Mouse (Mus musculus) kidney, adult 11 months (tissue): ENCODE data around the gene Hopx.
"Not testable (repeated sequence)": the region's sequence is repeated elsewhere in the genome, so short reads cannot be mapped to it uniquely, and the experiment has no call there.

Source experiments
- DNase-seq: peaks from one replicate; pipeline ENCODE4 v3.0.0; 2022

Hopx gene

GRCm38 (mm10) chr5:77099317-77099996 lies 15.5 kb downstream of the Hopx start:
- peak; percentile 31 for DNase-seq

DNA sequence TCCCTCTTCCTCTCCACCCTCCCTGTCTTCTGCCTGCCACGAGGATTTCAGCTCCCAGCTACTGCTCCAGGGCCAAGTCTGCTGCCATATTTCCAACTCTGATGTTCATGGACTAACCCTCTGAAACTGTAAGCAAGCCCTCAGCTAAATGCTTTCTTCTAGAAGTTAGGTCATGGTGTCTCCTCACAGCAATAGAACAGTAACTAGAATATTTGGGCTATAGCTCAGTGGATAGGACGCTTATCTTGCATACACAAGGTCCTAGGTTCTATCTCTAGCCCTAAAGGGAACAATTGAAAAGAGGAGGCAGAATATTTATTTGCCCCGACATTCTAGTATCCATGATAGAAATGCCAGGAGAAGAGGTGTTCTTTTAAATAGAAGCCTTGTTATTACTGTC lies 16.0 kb downstream of the Hopx start:
- DNase-seq, result no peak

GRCm38 (mm10) chr5:77097686-77098085 lies 17.2 kb downstream of the Hopx start:
- DNase-seq, result peak; percentile 39

DNA sequence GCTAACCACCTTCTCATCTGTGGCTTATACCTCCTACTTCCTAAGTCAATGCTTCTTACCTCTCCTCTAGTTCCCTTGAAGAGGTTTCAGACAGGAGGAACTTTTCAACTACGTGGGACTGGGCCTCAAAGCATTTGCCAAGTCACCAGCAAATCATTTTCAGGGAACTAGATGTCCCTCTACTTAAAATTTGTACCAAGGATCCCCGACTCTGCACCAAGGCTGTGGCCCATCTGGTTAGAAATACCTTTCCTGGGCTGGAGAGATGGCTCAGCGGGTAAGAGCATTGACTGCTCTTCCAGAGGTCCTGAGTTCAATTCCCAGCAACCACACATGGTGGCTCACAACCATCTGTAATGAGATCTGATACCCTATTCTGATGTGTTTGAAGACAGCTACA lies 18.7 kb downstream of the Hopx start:
- DNase-seq, result not testable (repeated sequence)

DNA sequence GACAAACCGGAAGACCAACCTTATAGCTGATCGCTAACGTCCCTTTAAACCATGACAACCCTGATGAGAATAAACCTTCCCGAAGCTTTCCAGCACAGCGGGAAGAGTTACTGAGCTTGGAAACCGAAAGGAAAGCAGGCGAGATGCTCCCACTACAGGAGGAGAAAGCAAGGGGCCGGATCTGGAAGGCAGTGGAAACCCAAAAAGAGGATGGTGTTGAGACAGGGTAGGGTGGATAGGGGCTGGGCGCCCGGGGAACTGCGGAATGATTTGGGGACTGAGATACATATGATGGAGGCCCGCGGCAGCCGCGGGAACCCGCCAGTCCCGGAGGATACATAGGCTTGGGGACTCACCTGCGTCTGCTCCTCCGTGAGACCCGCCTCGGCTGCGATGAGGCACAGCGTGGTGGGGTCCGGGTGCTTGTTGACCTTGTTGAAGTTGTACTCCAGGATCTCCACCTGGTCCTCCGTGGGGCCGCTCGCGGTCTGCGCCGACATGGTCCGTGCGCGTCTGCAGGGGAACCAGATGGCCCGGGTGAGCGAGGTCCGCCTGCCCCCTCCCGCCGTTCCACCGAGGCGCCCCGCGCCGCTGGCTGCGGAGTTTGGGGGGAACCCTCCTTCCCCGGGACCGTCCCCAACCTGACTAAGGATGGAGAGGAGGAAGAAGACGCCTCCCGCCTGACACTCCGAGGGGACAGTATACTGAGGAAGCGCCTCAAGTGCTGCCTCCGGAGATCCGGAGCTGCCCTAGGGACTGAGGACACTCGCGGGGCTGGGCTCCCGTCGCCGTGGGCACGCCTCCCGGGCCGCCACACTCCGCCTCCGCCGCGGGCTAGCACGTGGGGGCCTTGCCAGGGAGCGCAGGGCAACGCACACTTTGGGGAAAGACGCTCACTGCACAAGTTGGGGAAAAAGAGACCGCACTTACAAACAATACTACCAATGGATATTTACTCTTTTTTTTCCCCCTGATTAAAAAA lies 20.1 kb downstream of the Hopx start:
- peak; percentile 33 for DNase-seq

DNA sequence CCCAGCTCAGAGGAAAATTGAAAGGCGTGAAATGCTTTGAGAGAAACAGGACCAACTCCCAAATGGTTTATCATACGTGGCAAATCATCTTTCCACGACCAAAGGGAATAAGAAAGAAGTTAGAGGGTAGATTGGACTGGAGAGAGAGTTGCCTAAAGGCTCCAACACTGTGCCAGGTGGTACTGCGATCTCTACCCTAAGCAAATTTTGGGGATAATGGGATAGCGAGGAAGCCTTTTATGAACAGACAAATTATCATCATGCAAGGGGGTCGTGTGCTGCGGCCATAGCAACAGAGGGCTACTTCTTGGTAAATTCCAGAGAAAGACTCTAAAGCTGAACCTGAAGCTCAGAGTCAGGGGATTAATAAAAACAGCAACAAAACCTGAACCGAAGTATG lies 21.0 kb downstream of the Hopx start:
- no peak for DNase-seq

DNA sequence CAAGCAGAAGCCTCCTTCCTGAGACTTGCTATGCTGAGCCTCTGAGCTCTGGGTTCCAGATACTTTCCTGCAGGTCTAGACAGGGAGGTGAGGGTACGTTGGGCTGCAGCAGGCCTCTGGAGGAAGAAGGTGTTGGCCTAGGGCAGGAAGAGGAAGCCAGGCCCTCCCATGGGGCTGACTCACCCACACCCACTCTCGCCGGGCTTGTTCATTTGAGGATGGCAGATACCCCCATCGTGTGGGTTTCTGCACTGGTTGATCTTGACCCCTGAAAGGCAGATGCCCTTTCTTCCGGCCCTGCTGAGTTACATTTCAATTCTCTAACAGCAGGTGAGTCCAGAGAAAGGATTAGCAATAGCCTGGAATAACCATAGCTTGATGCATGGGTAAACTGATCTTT lies 22.4 kb downstream of the Hopx start:
- DNase-seq, result no peak

GRCm38 (mm10) chr5:77091923-77092322 lies 23.0 kb downstream of the Hopx start:
- no peak for DNase-seq

DNA sequence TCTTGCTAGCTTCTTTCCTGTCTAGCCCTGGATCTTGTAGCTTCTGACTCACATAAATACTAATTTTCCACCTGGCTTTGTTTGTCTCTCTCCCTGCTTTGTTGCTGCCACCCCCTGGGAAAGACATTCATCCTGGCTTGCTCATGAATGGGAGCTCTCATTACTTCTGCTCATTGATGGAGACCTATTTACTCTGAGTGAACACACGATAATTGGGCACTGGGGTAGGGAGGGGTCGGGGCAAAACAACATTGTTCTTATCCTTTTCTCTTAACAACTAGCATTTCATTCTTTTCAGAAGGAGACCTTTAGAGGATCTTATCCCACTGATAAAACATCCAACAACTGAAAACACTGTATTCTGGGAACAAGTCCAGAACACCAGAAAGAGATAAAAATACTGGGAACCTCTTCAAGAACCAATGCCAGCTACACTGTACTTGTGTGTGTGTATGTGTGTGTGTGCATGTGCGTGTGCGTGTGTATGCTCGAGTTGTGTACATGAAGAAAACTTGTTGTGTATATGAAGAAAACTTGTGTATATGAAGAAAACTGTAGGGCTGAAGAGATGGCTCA lies 24.3 kb downstream of the Hopx start:
- DNase-seq, result no peak

- DNase-seq, result no peak
These were observed 25.0 kb downstream of the Hopx start for GRCm38 (mm10) chr5:77089901-77090300.

- DNase-seq, result no peak
These were observed 25.6 kb downstream of the Hopx start for GRCm38 (mm10) chr5:77089294-77089693.

DNA sequence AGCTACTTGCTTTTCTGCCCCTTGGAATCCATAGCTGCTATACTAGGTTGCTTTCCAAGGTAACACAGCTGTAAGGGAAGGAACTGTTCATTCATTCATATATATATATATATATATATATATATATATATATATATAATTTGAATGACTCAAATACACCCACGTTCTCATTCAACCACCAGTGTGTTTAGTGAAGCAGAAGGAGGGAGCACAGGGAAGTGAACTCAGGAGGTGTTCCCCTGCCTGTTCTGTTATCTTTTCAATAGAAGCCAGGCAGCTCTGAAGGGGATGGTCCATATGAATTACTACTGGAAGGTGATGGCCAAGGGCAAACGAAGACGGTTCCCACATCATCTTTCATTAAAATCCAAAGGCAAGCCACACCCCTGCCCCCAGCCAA lies 27.8 kb downstream of the Hopx start:
- DNase-seq, result no peak

DNA sequence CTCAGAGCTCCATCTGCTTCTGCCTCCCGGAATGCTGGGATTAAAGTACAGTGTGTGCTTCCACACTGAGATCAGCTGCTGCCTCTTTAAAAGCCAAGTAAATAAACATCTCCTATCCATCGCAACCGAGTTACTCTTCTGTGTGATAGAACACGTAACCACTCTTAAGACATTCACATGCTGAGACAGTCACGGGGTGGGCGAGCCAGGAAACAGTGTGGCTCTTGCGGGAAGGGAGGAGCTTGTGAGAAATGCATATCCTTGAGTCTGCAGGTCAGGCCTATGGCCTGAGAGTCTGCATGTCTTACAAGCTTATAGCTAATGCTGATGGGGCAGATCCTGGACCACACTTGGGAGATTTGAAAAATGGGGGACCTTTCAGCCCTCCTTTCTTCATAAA lies 28.4 kb downstream of the Hopx start:
- no peak for DNase-seq

- no peak for DNase-seq
These were observed 29.0 kb downstream of the Hopx start for GRCm38 (mm10) chr5:77085753-77086450.

DNA sequence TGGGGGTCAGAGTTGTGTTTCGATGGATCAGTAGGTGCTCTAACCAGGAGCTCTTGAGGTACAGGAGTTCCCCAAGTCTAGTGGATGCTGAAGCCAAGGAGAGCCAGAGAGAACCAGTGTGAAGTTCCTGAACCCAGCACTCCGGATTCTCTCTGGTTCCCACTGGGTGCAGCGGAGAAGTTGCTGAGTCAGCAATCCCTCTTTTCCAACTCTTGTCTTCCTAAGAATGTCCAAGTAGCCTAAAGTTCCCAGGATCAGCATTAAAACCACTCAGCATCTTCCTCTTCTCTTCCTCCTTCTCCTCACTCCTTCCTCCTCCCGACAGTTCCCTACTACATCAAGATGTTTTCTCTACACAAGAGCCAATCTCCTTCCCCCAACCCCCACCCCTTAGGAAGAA lies 30.5 kb downstream of the Hopx start:
- DNase-seq, result no peak

GRCm38 (mm10) chr5:77082735-77083134 lies 32.2 kb downstream of the Hopx start:
- DNase-seq, result no peak

DNA sequence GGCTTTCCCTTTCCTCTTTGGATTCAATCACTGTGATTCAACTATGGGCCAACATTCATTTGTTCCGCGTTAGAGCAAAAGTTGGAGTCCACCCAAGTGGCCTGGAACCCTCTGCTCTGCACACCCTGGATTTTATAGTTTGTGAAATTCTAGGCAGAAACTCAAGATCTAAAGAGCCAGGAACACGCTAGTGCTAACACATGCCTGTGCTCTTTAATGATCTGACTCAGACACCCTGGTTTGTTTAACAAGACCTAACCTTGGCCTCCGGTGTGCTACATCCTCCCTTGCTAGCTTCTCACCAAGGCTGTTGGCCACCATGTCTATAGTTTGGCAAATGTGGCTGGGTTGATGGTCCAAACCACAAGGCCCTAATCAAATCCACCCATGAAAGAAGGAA lies 34.2 kb downstream of the Hopx start:
- DNase-seq, result no peak

- DNase-seq, result no peak
These were observed 39.0 kb downstream of the Hopx start for GRCm38 (mm10) chr5:77075951-77076350.

GRCm38 (mm10) chr5:77074914-77075313 lies 40.0 kb downstream of the Hopx start:
- no peak for DNase-seq

GRCm38 (mm10) chr5:77073794-77074193 lies 41.1 kb downstream of the Hopx start:
- DNase-seq, result no peak

DNA sequence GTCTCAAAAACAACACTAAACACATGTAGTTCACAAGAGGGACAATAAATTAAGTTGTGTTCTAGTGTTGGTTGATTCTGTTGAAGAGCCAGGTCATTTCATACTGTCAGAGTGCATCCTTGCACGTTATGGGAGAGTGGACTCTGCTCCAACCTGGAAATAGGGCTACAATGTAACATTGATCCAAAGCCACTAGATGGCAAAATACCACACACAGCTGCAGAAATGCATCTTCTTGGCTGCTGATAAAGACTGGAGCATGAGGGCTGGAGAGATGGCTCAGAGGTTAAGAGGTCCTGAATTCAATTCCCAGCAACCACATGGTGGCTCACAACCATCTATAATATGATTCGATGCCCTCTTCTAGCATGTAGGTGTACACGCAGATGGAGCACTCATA lies 43.3 kb downstream of the Hopx start:
- no peak for DNase-seq

GRCm38 (mm10) chr5:77070987-77071386 lies 43.9 kb downstream of the Hopx start:
- no peak for DNase-seq

DNA sequence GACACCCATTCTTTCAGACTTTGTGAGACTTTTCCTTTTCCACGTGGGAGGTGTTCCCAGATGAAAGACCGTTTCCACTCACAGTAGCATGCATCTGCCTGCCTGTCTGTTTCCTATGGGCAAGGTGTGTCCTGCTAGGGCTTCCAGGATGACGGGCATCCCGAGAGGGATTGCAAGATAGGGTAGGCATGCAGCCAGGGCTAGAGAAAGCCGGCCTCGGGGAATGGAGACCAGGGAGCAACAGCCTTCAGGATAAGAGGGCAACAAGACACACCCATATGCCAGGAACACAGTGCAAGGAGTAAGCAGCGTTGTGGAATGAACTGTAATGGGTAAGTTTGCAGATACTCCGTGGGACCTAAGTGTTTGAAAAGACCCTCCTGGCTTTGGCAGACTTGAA lies 47.6 kb downstream of the Hopx start:
- no peak for DNase-seq
